ENCODE assay signal across 24 mouse cellular contexts in the genomic region with DNA sequence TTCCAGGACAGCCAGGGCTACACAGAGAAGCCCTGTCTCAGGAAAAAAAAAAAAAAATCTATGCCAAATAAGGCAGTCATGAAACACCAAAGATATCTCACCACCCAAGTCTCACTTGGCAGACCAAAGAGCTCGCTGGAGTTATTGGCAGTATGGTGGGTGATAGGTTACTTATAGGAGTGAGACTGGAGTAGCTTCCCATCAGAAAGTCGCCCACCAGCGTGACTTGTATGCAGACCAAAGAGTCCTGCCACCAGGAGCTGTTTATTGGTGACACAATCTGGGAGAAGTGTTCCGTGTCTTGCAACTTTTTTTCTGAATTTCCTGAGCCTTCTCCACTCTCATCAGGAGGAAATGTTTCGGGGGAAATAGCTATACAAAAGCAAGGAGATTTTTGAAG. TPM values are rescaled to one million over a fixed set of nuclear protein-coding genes. Genes with fewer than 3 reads are reported as not detected.
A peak's percentile ranks its signal among the peaks of the same experiment; 100 is the strongest.
DNase-seq lines count a peak whose midpoint lies in the region; ATAC-seq and TF ChIP-seq lines count a peak whose summit lies in the region.
"Had no signal": no experiment of that assay in that cellular context is flagged by ENCODE, and none has a peak within 500 bp of the region (broad histone marks: within the 10 kb centered on the region; RNA-seq: fewer than 3 reads in every experiment).

No protein-coding gene starts in this region.

- H3K4me2 ChIP-seq in forebrain, postnatal 0 days (ENCODE audit: low read depth): no peak overlapping the region
- H3K4me2 ChIP-seq in forebrain, embryonic 13.5 days: no peak overlapping the region
- H3K4me2 ChIP-seq in hindbrain, embryonic 13.5 days: no peak overlapping the region
- no peak overlapping the region for H3K4me2 ChIP-seq in hindbrain, embryonic 14.5 days (replicated peaks)
- H3K4me2 ChIP-seq in lung, embryonic 16.5 days (ENCODE audit: low read depth, low read length): no peak overlapping the region
- H3K4me2 ChIP-seq in stomach, embryonic 14.5 days (replicated peaks; ENCODE audit: low read depth, low read length): no peak overlapping the region

- no peak overlapping the region for H3K4me3 ChIP-seq in forebrain, postnatal 0 days (ENCODE audit: low read depth, low read length)
- no peak overlapping the region for H3K4me3 ChIP-seq in forebrain, embryonic 13.5 days
- no peak overlapping the region for H3K4me3 ChIP-seq in hindbrain, embryonic 13.5 days
- no peak overlapping the region for H3K4me3 ChIP-seq in hindbrain, embryonic 14.5 days (replicated peaks; ENCODE audit: low read length)
- no peak overlapping the region for H3K4me3 ChIP-seq in lung, embryonic 16.5 days (ENCODE audit: low read length)
- no peak overlapping the region for H3K4me3 ChIP-seq in stomach, embryonic 14.5 days (ENCODE audit: low read depth, low read length)

- 0 out of 2 replicates have a peak overlapping the region, but pooled peaks have one; percentile 100 for H3K27ac ChIP-seq in forebrain, postnatal 0 days (ENCODE audit: low read depth, low read length)
- no peak overlapping the region for H3K27ac ChIP-seq in forebrain, embryonic 13.5 days
- H3K27ac ChIP-seq in hindbrain, embryonic 13.5 days: no peak overlapping the region
- H3K27ac ChIP-seq in hindbrain, embryonic 14.5 days: no peak overlapping the region
- H3K27ac ChIP-seq in lung, embryonic 16.5 days (ENCODE audit: low read length): no peak overlapping the region
- H3K27ac ChIP-seq in stomach, embryonic 14.5 days (ENCODE audit: low read length): peak overlapping the region; percentile 98; the same call in 1 of the 2 replicates

- no peak for DNase-seq in forebrain, postnatal 0 days
- DNase-seq in hindbrain, embryonic 14.5 days (ENCODE audit: low spot score): no peak
- no peak for DNase-seq in lung, postnatal 25 days (ENCODE audit: low spot score)
- no peak for DNase-seq in kidney, postnatal 10 days
- DNase-seq: kidney, adult 2 months; kidney, postnatal 25 days; lung, postnatal 14 days; thymus, postnatal 4 days had no signal

- no peaks in the 10 kb centered on the region for H3K9me3 ChIP-seq in forebrain, postnatal 0 days (ENCODE audit: low read length)
- no peaks in the 10 kb centered on the region for H3K9me3 ChIP-seq in forebrain, embryonic 13.5 days (replicated peaks)
- no peaks in the 10 kb centered on the region for H3K9me3 ChIP-seq in hindbrain, embryonic 13.5 days
- H3K9me3 ChIP-seq in hindbrain, embryonic 14.5 days (ENCODE audit: control insufficient read depth, low read length): no peaks in the 10 kb centered on the region
- no peaks in the 10 kb centered on the region for H3K9me3 ChIP-seq in lung, embryonic 16.5 days (ENCODE audit: control insufficient read depth, low read length)
- H3K9me3 ChIP-seq in stomach, embryonic 14.5 days (ENCODE audit: control insufficient read depth, low read depth, low read length): no peaks in the 10 kb centered on the region
- H3K9me3 ChIP-seq: hindbrain, embryonic 15.5 days; liver, embryonic 15.5 days had no signal

- H3K4me1 ChIP-seq in forebrain, postnatal 0 days (ENCODE audit: insufficient read depth): peaks cover 8% of the 10 kb centered on the region
- H3K4me1 ChIP-seq in forebrain, embryonic 13.5 days: peaks cover 39% of the 10 kb centered on the region
- H3K4me1 ChIP-seq in hindbrain, embryonic 13.5 days (replicated peaks): peaks cover 46% of the 10 kb centered on the region
- peaks cover 32% of the 10 kb centered on the region for H3K4me1 ChIP-seq in hindbrain, embryonic 14.5 days (replicated peaks; ENCODE audit: control insufficient read depth, insufficient read depth, low read length)
- peaks cover 29% of the 10 kb centered on the region for H3K4me1 ChIP-seq in lung, embryonic 16.5 days (replicated peaks; ENCODE audit: control insufficient read depth, insufficient read depth, low read length)
- peaks cover 23% of the 10 kb centered on the region for H3K4me1 ChIP-seq in stomach, embryonic 14.5 days (ENCODE audit: control insufficient read depth, insufficient read depth, low read length)

- ATAC-seq in forebrain, postnatal 0 days: no peak
- no peak for ATAC-seq in forebrain, embryonic 13.5 days
- no peak for ATAC-seq in hindbrain, embryonic 13.5 days (ENCODE audit: low FRiP score)
- ATAC-seq in hindbrain, embryonic 14.5 days (ENCODE audit: low FRiP score): no peak
- no peak for ATAC-seq in lung, embryonic 16.5 days (ENCODE audit: low read depth)
- ATAC-seq in stomach, embryonic 14.5 days (ENCODE audit: insufficient number of reproducible peaks, insufficient read depth, low FRiP score, low read depth): no peak
- ATAC-seq: Patski had no signal

- 82% methylated on average over 5 of the region's 5 CpGs for WGBS in forebrain, postnatal 0 days
- 81% methylated on average over 5 of the region's 5 CpGs for WGBS in forebrain, embryonic 13.5 days
- WGBS in hindbrain, embryonic 13.5 days: 88% methylated on average over 5 of the region's 5 CpGs
- WGBS in hindbrain, embryonic 14.5 days: 90% methylated on average over 5 of the region's 5 CpGs
- WGBS in lung, embryonic 16.5 days: 68% methylated on average over 5 of the region's 5 CpGs
- WGBS in stomach, embryonic 14.5 days: 78% methylated on average over 5 of the region's 5 CpGs

- H3K36me3 ChIP-seq in forebrain, postnatal 0 days (ENCODE audit: insufficient read depth): peaks cover 8% of the 10 kb centered on the region
- H3K36me3 ChIP-seq in forebrain, embryonic 13.5 days (ENCODE audit: poor library complexity, severe bottlenecking): peaks cover 18% of the 10 kb centered on the region
- H3K36me3 ChIP-seq in hindbrain, embryonic 13.5 days: peaks cover 15% of the 10 kb centered on the region
- peaks cover 15% of the 10 kb centered on the region for H3K36me3 ChIP-seq in hindbrain, embryonic 14.5 days (replicated peaks; ENCODE audit: control insufficient read depth, insufficient read depth)
- H3K36me3 ChIP-seq in lung, embryonic 16.5 days (ENCODE audit: control insufficient read depth, insufficient read depth, low read length): peaks cover 16% of the 10 kb centered on the region
- H3K36me3 ChIP-seq in stomach, embryonic 14.5 days (ENCODE audit: control insufficient read depth, insufficient read depth, low read length): peaks cover 17% of the 10 kb centered on the region

- no peaks in the 10 kb centered on the region for H3K27me3 ChIP-seq in forebrain, postnatal 0 days (ENCODE audit: insufficient read depth, low read length)
- no peaks in the 10 kb centered on the region for H3K27me3 ChIP-seq in forebrain, embryonic 13.5 days
- H3K27me3 ChIP-seq in hindbrain, embryonic 13.5 days: no peaks in the 10 kb centered on the region
- no peaks in the 10 kb centered on the region for H3K27me3 ChIP-seq in hindbrain, embryonic 14.5 days (ENCODE audit: control insufficient read depth, insufficient read depth, low read length)
- no peaks in the 10 kb centered on the region for H3K27me3 ChIP-seq in lung, embryonic 16.5 days (ENCODE audit: control insufficient read depth, insufficient read depth, low read depth, low read length)
- H3K27me3 ChIP-seq in stomach, embryonic 14.5 days (ENCODE audit: control insufficient read depth, insufficient read depth, low read length): no peaks in the 10 kb centered on the region
- H3K27me3 ChIP-seq: hindbrain, embryonic 15.5 days; liver, embryonic 15.5 days; Patski had no signal

- H3K9ac ChIP-seq in forebrain, postnatal 0 days: no peak overlapping the region
- no peak overlapping the region for H3K9ac ChIP-seq in forebrain, embryonic 13.5 days
- peak overlapping the region; percentile 69; the same call in 1 of the 2 replicates for H3K9ac ChIP-seq in hindbrain, embryonic 13.5 days
- H3K9ac ChIP-seq in hindbrain, embryonic 14.5 days: no peak overlapping the region
- H3K9ac ChIP-seq in lung, embryonic 16.5 days (ENCODE audit: low read length): 0 out of 2 replicates have a peak overlapping the region, but pooled peaks have one; percentile 4
- H3K9ac ChIP-seq in stomach, embryonic 14.5 days (replicated peaks; ENCODE audit: low read depth, low read length): no peak overlapping the region
- H3K9ac ChIP-seq: liver, embryonic 15.5 days had no signal

- TF ChIP-seq CTCF in forebrain, postnatal 0 days (IDR thresholded peaks at IDR 0.05; ENCODE audit: low read depth): no peak

RNA-seq across cellular contexts. Expression of gene Ddx39b, which starts 1.8 kb away (rescaled TPM):
- 305 and 336 TPM in 2 replicates for total RNA-seq in forebrain, postnatal 0 days (2014; rRNA removed)
- polyA plus RNA-seq in forebrain, postnatal 0 days (2015; fragmentation: Nextera tagmentation; extraction: Ambion mirVana): 357 and 382 TPM in 2 replicates
- 592 and 632 TPM in 2 replicates for polyA plus RNA-seq in forebrain, embryonic 13.5 days (2015; fragmentation: Nextera tagmentation; extraction: Ambion mirVana)
- polyA plus RNA-seq in hindbrain, embryonic 13.5 days (2015; fragmentation: Nextera tagmentation; extraction: Ambion mirVana): 391 and 410 TPM in 2 replicates
- polyA plus RNA-seq in hindbrain, embryonic 14.5 days (2014; fragmentation: Nextera tagmentation; extraction: Ambion mirVana): 341 and 346 TPM in 2 replicates
- polyA plus RNA-seq in lung, embryonic 16.5 days (2015; fragmentation: Nextera tagmentation; extraction: Ambion mirVana): 437 and 448 TPM in 2 replicates
- 467 and 480 TPM in 2 replicates for polyA plus RNA-seq in stomach, embryonic 14.5 days (2014; fragmentation: Nextera tagmentation; extraction: Ambion mirVana)

RNA-seq across cellular contexts. Expression of gene Nfkbil1, which starts 4.1 kb away (rescaled TPM):
- 17.1 and 24.5 TPM in 2 replicates for total RNA-seq in forebrain, postnatal 0 days (2014; rRNA removed)
- 12.3 and 12.4 TPM in 2 replicates for polyA plus RNA-seq in forebrain, postnatal 0 days (2015; fragmentation: Nextera tagmentation; extraction: Ambion mirVana)
- polyA plus RNA-seq in forebrain, embryonic 13.5 days (2015; fragmentation: Nextera tagmentation; extraction: Ambion mirVana): 10.5 and 11.2 TPM in 2 replicates
- polyA plus RNA-seq in hindbrain, embryonic 13.5 days (2015; fragmentation: Nextera tagmentation; extraction: Ambion mirVana): 8.4 and 10.8 TPM in 2 replicates
- 3.5 and 3.8 TPM in 2 replicates for polyA plus RNA-seq in hindbrain, embryonic 14.5 days (2014; fragmentation: Nextera tagmentation; extraction: Ambion mirVana)
- 10.0 and 11.0 TPM in 2 replicates for polyA plus RNA-seq in lung, embryonic 16.5 days (2015; fragmentation: Nextera tagmentation; extraction: Ambion mirVana)
- polyA plus RNA-seq in stomach, embryonic 14.5 days (2014; fragmentation: Nextera tagmentation; extraction: Ambion mirVana): 3.5 and 3.8 TPM in 2 replicates

RNA-seq across cellular contexts. Expression of gene Atp6v1g2, which starts 6.2 kb away (rescaled TPM):
- 59.7 and 81.4 TPM in 2 replicates for total RNA-seq in forebrain, postnatal 0 days (2014; rRNA removed)
- 121 and 146 TPM in 2 replicates for polyA plus RNA-seq in forebrain, postnatal 0 days (2015; fragmentation: Nextera tagmentation; extraction: Ambion mirVana)
- polyA plus RNA-seq in forebrain, embryonic 13.5 days (2015; fragmentation: Nextera tagmentation; extraction: Ambion mirVana): 20.8 and 24.3 TPM in 2 replicates
- 52.4 and 54.2 TPM in 2 replicates for polyA plus RNA-seq in hindbrain, embryonic 13.5 days (2015; fragmentation: Nextera tagmentation; extraction: Ambion mirVana)
- polyA plus RNA-seq in hindbrain, embryonic 14.5 days (2014; fragmentation: Nextera tagmentation; extraction: Ambion mirVana): 122 and 138 TPM in 2 replicates
- 4.9 and 5.9 TPM in 2 replicates for polyA plus RNA-seq in lung, embryonic 16.5 days (2015; fragmentation: Nextera tagmentation; extraction: Ambion mirVana)
- 8.1 and 8.5 TPM in 2 replicates for polyA plus RNA-seq in stomach, embryonic 14.5 days (2014; fragmentation: Nextera tagmentation; extraction: Ambion mirVana)

RNA-seq across cellular contexts. Expression of gene Gm16181, which starts 19.1 kb away (rescaled TPM):
- not detected in 2 replicates for total RNA-seq in forebrain, postnatal 0 days (2014; rRNA removed)
- polyA plus RNA-seq in forebrain, postnatal 0 days (2015; fragmentation: Nextera tagmentation; extraction: Ambion mirVana): not detected in 2 replicates
- polyA plus RNA-seq in forebrain, embryonic 13.5 days (2015; fragmentation: Nextera tagmentation; extraction: Ambion mirVana): 0.37 and 0.59 TPM in 2 replicates
- 0.57 and 0.83 TPM in 2 replicates for polyA plus RNA-seq in hindbrain, embryonic 13.5 days (2015; fragmentation: Nextera tagmentation; extraction: Ambion mirVana)
- polyA plus RNA-seq in hindbrain, embryonic 14.5 days (2014; fragmentation: Nextera tagmentation; extraction: Ambion mirVana): not detected in 2 replicates
- polyA plus RNA-seq in lung, embryonic 16.5 days (2015; fragmentation: Nextera tagmentation; extraction: Ambion mirVana): 1.2 TPM in 1 of 2 replicates, not detected in the other
- polyA plus RNA-seq in stomach, embryonic 14.5 days (2014; fragmentation: Nextera tagmentation; extraction: Ambion mirVana): not detected in 2 replicates
- total RNA-seq: common myeloid progenitor, adult 5-6 weeks; gastrocnemius, adult 8-10 months; layer of hippocampus, postnatal 14 days; left cerebral cortex, postnatal 36 days; neutrophil, adult 5-6 weeks had no signal
- polyA plus RNA-seq: C2C12; embryonic facial prominence, embryonic 11.5 days; erythroblast, embryonic 14.5 days; kidney, adult 2 months; midbrain, embryonic 11.5 days had no signal

RNA-seq across cellular contexts. Expression of gene H2-D1, which starts 22.8 kb away (rescaled TPM):
- total RNA-seq in forebrain, postnatal 0 days (2014; rRNA removed): 54.9 and 63.3 TPM in 2 replicates
- polyA plus RNA-seq in forebrain, postnatal 0 days (2015; fragmentation: Nextera tagmentation; extraction: Ambion mirVana): 74.5 and 95.9 TPM in 2 replicates
- 37.7 and 45.8 TPM in 2 replicates for polyA plus RNA-seq in forebrain, embryonic 13.5 days (2015; fragmentation: Nextera tagmentation; extraction: Ambion mirVana)
- polyA plus RNA-seq in hindbrain, embryonic 13.5 days (2015; fragmentation: Nextera tagmentation; extraction: Ambion mirVana): 73.4 and 73.6 TPM in 2 replicates
- 95.5 and 98.1 TPM in 2 replicates for polyA plus RNA-seq in hindbrain, embryonic 14.5 days (2014; fragmentation: Nextera tagmentation; extraction: Ambion mirVana)
- 141 and 161 TPM in 2 replicates for polyA plus RNA-seq in lung, embryonic 16.5 days (2015; fragmentation: Nextera tagmentation; extraction: Ambion mirVana)
- polyA plus RNA-seq in stomach, embryonic 14.5 days (2014; fragmentation: Nextera tagmentation; extraction: Ambion mirVana): 77.6 and 83.3 TPM in 2 replicates

Comparison
In these comparisons a context has a peak if more than half of its experiments do, and no peak if none do; other contexts are left out.
1. H3K27ac ChIP-seq: peak in forebrain, postnatal 0 days (single experiment) and stomach, embryonic 14.5 days (single experiment); none in forebrain, embryonic 13.5 days (single experiment), hindbrain, embryonic 13.5 days (single experiment), hindbrain, embryonic 14.5 days (single experiment) and lung, embryonic 16.5 days (single experiment).
2. H3K9ac ChIP-seq: peak in hindbrain, embryonic 13.5 days (single experiment) and lung, embryonic 16.5 days (single experiment); none in forebrain, postnatal 0 days (single experiment), forebrain, embryonic 13.5 days (single experiment), hindbrain, embryonic 14.5 days (single experiment) and stomach, embryonic 14.5 days (single experiment).